Mouse (Mus musculus): ENCODE data around the gene Ptprs. TPM values are rescaled to one million over a fixed set of nuclear protein-coding genes. Genes with fewer than 3 reads are reported as not detected.
A peak's percentile ranks its signal among the peaks of the same experiment; 100 is the strongest.

Gene Ptprs
- polyA plus RNA-seq, 1 experiment from 2014 or later, result 111 TPM

- Histone ChIP-seq H3K4me3 (ENCODE audit: low read depth, low read length) (no peak overlapping the region), H3K9me3 (ENCODE audit: control insufficient read depth, low read depth, low read length) (no peaks in the 10 kb centered on the region), H3K36me3 (ENCODE audit: control insufficient read depth, insufficient read depth, low read length) (no peaks in the 10 kb centered on the region), H3K9ac (replicated peaks; ENCODE audit: low read depth, low read length) (no peak overlapping the region), H3K27ac (ENCODE audit: low read length) (peak overlapping the region; percentile 33; the same call in 1 of the 2 replicates), H3K4me1 (ENCODE audit: control insufficient read depth, insufficient read depth, low read length) (peaks cover 59% of the 10 kb centered on the region), H3K4me2 (replicated peaks; ENCODE audit: low read depth, low read length) (0 out of 2 replicates have a peak overlapping the region, but pooled peaks have one; percentile 2), H3K27me3 (ENCODE audit: control insufficient read depth, insufficient read depth, low read length) (no peaks in the 10 kb centered on the region)
- ATAC-seq (ENCODE audit: insufficient number of reproducible peaks, insufficient read depth, low FRiP score, low read depth), result 0 out of 2 replicates have a peak, but pooled peaks have one; percentile 1
- WGBS, result 59% methylated on average over 7 of the region's 7 CpGs
These were observed 7.4 kb downstream of the Ptprs start for GRCm38 (mm10) chr17:56468870-56469269.

DNA sequence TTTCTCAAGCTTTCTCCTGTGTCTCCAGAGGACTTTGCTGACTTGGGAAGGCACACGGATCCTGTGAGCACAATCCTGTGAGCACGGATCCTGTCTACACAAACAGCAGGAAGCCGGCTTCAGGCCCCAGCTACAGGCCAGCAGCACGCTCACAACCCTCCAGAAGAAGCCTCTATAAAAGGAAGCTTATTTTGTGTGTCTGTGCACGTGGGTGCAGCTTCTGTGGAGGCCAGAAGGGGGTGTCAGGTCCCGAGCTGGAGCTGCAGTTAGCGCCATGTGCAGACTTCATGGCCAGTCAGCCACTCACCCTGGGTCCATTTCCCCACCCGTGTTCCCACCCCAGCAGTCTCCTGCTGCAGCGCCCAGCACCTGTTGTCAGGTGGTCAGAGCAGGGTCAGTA is 7.9 kb downstream of the Ptprs start:
- Histone ChIP-seq H3K27ac (ENCODE audit: low read length) (peak overlapping the region; percentile 87), H3K36me3 (ENCODE audit: control insufficient read depth, insufficient read depth, low read length) (no peaks in the 10 kb centered on the region), H3K9me3 (ENCODE audit: control insufficient read depth, low read depth, low read length) (no peaks in the 10 kb centered on the region), H3K4me2 (replicated peaks; ENCODE audit: low read depth, low read length) (no peak overlapping the region), H3K27me3 (ENCODE audit: control insufficient read depth, insufficient read depth, low read length) (no peaks in the 10 kb centered on the region), H3K4me3 (ENCODE audit: low read depth, low read length) (no peak overlapping the region), H3K9ac (replicated peaks; ENCODE audit: low read depth, low read length) (no peak overlapping the region), H3K4me1 (ENCODE audit: control insufficient read depth, insufficient read depth, low read length) (peaks cover 59% of the 10 kb centered on the region)
- 92% methylated on average over 9 of the region's 9 CpGs for WGBS
- no peak for ATAC-seq (ENCODE audit: insufficient number of reproducible peaks, insufficient read depth, low FRiP score, low read depth)

DNA sequence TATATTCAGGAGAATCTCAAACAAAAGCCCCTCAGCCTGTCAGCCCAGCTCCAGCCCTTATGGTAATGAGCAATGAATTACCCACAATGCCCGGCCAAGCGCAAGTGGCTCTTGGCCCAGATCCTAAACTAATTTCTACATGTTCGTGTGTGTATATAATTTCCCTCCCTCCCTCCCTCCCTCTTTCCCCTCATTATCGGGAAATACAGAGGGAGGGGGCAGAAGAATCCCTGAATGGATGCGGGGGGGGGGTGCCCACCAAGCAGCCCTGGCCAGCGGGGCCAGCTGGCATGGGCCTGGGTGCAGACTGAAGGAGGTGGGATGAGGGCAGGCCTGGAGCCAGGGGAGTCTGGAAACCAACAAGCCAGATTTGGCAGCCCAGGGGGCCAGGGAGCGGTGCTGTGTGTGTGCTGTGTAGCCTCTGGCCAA is 8.8 kb downstream of the Ptprs start:
- no peaks in the 10 kb centered on the region for H3K27me3 ChIP-seq (ENCODE audit: control insufficient read depth, insufficient read depth, low read length)
- 25% methylated on average over 7 of the region's 7 CpGs for WGBS
- H3K9me3 ChIP-seq (ENCODE audit: control insufficient read depth, low read depth, low read length), result no peaks in the 10 kb centered on the region
- H3K27ac ChIP-seq (ENCODE audit: low read length), result peak overlapping the region; percentile 87
- H3K36me3 ChIP-seq (ENCODE audit: control insufficient read depth, insufficient read depth, low read length), result no peaks in the 10 kb centered on the region
- H3K9ac ChIP-seq (replicated peaks; ENCODE audit: low read depth, low read length), result no peak overlapping the region
- H3K4me1 ChIP-seq (ENCODE audit: control insufficient read depth, insufficient read depth, low read length), result peaks cover 57% of the 10 kb centered on the region
- H3K4me3 ChIP-seq (ENCODE audit: low read depth, low read length), result no peak overlapping the region
- no peak for ATAC-seq (ENCODE audit: insufficient number of reproducible peaks, insufficient read depth, low FRiP score, low read depth)
- H3K4me2 ChIP-seq (replicated peaks; ENCODE audit: low read depth, low read length), result peak overlapping the region; percentile 20; the same call in 1 of the 2 replicates

- Histone ChIP-seq H3K4me1 (ENCODE audit: control insufficient read depth, insufficient read depth, low read length) (peaks cover 51% of the 10 kb centered on the region), H3K27ac (ENCODE audit: low read length) (no peak overlapping the region), H3K4me2 (replicated peaks; ENCODE audit: low read depth, low read length) (no peak overlapping the region)
These were observed 9.5 kb downstream of the Ptprs start for GRCm38 (mm10) chr17:56466747-56467146.

DNA sequence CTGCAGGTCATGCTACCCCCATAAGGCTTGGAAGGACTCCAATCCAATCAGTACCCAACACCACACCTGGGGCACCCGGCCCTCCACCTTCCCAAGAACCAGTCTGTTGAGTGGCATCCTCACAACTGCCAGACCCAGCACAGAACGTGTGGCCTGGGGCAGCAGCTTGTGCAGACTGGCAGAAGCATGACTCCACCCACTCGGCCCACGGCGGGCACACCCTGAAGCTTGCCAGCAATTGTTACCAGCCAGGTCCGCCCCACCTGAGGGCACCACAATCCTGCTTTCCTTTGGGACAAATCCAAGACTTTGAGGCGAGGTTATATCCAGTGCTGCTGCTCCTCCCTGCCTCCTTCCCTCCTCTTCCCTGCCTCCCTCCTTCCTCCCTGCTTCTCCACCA is 11.5 kb downstream of the Ptprs start:
- WGBS, result 79% methylated on average over 7 of the region's 7 CpGs
- peaks cover 48% of the 10 kb centered on the region for H3K4me1 ChIP-seq (ENCODE audit: control insufficient read depth, insufficient read depth, low read length)
- ATAC-seq (ENCODE audit: insufficient number of reproducible peaks, insufficient read depth, low FRiP score, low read depth), result no peak

More at GRCm38 (mm10) chr17:56466747-56467146, 9.5 kb downstream of the Ptprs start:
- no peaks in the 10 kb centered on the region for H3K36me3 ChIP-seq (ENCODE audit: control insufficient read depth, insufficient read depth, low read length)
- no peaks in the 10 kb centered on the region for H3K9me3 ChIP-seq (ENCODE audit: control insufficient read depth, low read depth, low read length)
- no peak for ATAC-seq (ENCODE audit: insufficient number of reproducible peaks, insufficient read depth, low FRiP score, low read depth)
- H3K4me3 ChIP-seq (ENCODE audit: low read depth, low read length), result no peak overlapping the region
- H3K9ac ChIP-seq (replicated peaks; ENCODE audit: low read depth, low read length), result no peak overlapping the region
- 65% methylated on average over 6 of the region's 6 CpGs for WGBS
- H3K27me3 ChIP-seq (ENCODE audit: control insufficient read depth, insufficient read depth, low read length), result no peaks in the 10 kb centered on the region

DNA sequence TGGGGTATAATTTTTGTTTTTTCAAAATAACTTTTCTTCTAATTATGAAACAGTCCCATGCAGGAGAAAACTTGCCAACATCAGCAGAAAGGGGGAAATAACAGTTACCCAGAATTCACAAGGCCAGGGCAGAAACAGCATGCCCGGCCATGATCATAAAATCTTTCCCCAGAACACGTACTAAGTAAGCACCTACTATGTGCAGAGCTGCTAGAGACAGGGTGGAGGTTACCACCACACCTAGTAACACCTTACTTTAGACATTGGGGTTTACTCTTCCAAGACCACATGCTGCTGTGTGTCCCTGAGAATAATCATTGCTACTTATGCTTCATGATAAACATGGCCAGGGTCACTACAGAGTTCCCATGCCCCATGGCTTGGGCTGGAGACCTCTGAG is 11.9 kb downstream of the Ptprs start:
- Histone ChIP-seq H3K4me1 (ENCODE audit: control insufficient read depth, insufficient read depth, low read length) (peaks cover 48% of the 10 kb centered on the region), H3K27me3 (ENCODE audit: control insufficient read depth, insufficient read depth, low read length) (no peaks in the 10 kb centered on the region), H3K36me3 (ENCODE audit: control insufficient read depth, insufficient read depth, low read length) (no peaks in the 10 kb centered on the region), H3K4me3 (ENCODE audit: low read depth, low read length) (no peak overlapping the region), H3K4me2 (replicated peaks; ENCODE audit: low read depth, low read length) (no peak overlapping the region), H3K27ac (ENCODE audit: low read length) (no peak overlapping the region), H3K9ac (replicated peaks; ENCODE audit: low read depth, low read length) (no peak overlapping the region), H3K9me3 (ENCODE audit: control insufficient read depth, low read depth, low read length) (no peaks in the 10 kb centered on the region)
- ATAC-seq (ENCODE audit: insufficient number of reproducible peaks, insufficient read depth, low FRiP score, low read depth), result no peak
- 90% methylated on average over 2 of the region's 2 CpGs for WGBS

More for the DNA sequence above, 11.5 kb downstream of the Ptprs start:
- Histone ChIP-seq H3K9me3 (ENCODE audit: control insufficient read depth, low read depth, low read length) (no peaks in the 10 kb centered on the region), H3K27me3 (ENCODE audit: control insufficient read depth, insufficient read depth, low read length) (no peaks in the 10 kb centered on the region), H3K9ac (replicated peaks; ENCODE audit: low read depth, low read length) (no peak overlapping the region), H3K4me3 (ENCODE audit: low read depth, low read length) (no peak overlapping the region), H3K27ac (ENCODE audit: low read length) (no peak overlapping the region), H3K36me3 (ENCODE audit: control insufficient read depth, insufficient read depth, low read length) (no peaks in the 10 kb centered on the region), H3K4me2 (replicated peaks; ENCODE audit: low read depth, low read length) (no peak overlapping the region)

DNA sequence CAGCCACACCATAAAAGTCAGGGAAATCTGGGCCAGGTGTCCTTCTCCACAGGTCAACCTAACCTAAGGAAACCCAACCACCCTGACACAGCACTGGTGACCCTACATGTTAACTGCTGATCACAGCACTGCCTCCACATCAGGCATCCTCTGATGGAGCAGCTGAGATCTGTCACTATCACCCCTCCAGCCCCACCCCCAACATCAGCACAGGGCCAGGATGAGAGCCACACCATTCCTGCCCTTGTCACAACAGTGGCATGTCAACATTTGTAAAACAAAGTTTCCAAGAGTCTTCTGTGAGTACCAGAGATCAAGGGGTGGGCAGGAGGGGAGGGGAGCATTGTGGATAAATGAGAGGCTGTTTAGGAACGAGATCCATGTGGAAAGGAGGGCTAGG is 12.8 kb downstream of the Ptprs start:
- H3K4me3 ChIP-seq (ENCODE audit: low read depth, low read length), result peak overlapping the region; percentile 58; the same call in 1 of the 2 replicates
- no peak for ATAC-seq (ENCODE audit: insufficient number of reproducible peaks, insufficient read depth, low FRiP score, low read depth)
- H3K9ac ChIP-seq (replicated peaks; ENCODE audit: low read depth, low read length), result peak overlapping the region; percentile 28; the same call in 1 of the 2 replicates
- no peaks in the 10 kb centered on the region for H3K27me3 ChIP-seq (ENCODE audit: control insufficient read depth, insufficient read depth, low read length)
- no peaks in the 10 kb centered on the region; the same call in 1 of the 2 replicates for H3K36me3 ChIP-seq (ENCODE audit: control insufficient read depth, insufficient read depth, low read length)
- peak overlapping the region; percentile 83 for H3K4me2 ChIP-seq (replicated peaks; ENCODE audit: low read depth, low read length)
- H3K9me3 ChIP-seq (ENCODE audit: control insufficient read depth, low read depth, low read length), result no peaks in the 10 kb centered on the region
- peak overlapping the region; percentile 93 for H3K27ac ChIP-seq (ENCODE audit: low read length)
- peaks cover 47% of the 10 kb centered on the region for H3K4me1 ChIP-seq (ENCODE audit: control insufficient read depth, insufficient read depth, low read length)
- 20% methylated on average over 1 of the region's 1 CpGs for WGBS

- peak overlapping the region; percentile 58 for H3K4me3 ChIP-seq (ENCODE audit: low read depth, low read length)
- H3K9me3 ChIP-seq (ENCODE audit: control insufficient read depth, low read depth, low read length), result no peaks in the 10 kb centered on the region
- WGBS, result 3% methylated on average over 17 of the region's 17 CpGs
- peaks cover 42% of the 10 kb centered on the region for H3K4me1 ChIP-seq (ENCODE audit: control insufficient read depth, insufficient read depth, low read length)
- peak overlapping the region; percentile 33; the same call in 1 of the 2 replicates for H3K9ac ChIP-seq (replicated peaks; ENCODE audit: low read depth, low read length)
- peak overlapping the region; percentile 93 for H3K27ac ChIP-seq (ENCODE audit: low read length)
- H3K27me3 ChIP-seq (ENCODE audit: control insufficient read depth, insufficient read depth, low read length), result no peaks in the 10 kb centered on the region
- ATAC-seq (ENCODE audit: insufficient number of reproducible peaks, insufficient read depth, low FRiP score, low read depth), result no peak
- H3K36me3 ChIP-seq (ENCODE audit: control insufficient read depth, insufficient read depth, low read length), result peaks cover 3% of the 10 kb centered on the region; the same call in 1 of the 2 replicates
- peak overlapping the region; percentile 83 for H3K4me2 ChIP-seq (replicated peaks; ENCODE audit: low read depth, low read length)
These were observed 13.3 kb downstream of the Ptprs start for GRCm38 (mm10) chr17:56462835-56463455.
